Mouse (Mus musculus) stomach, postnatal 0 days (tissue): ENCODE results near the gene Dna2.

ENCODE experiments used
- CTCF ChIP-seq: IDR thresholded peaks from 2 replicates; pipeline ENCODE4 v1.5.1; 2016; ENCODE audit warnings: antibody characterized with exemption, low read depth, mild to moderate bottlenecking, moderate library complexity
- EP300 ChIP-seq: optimal IDR thresholded peaks from 2 replicates; pipeline ENCODE3; 2016; ENCODE audit warnings: antibody characterized with exemption

DNA sequence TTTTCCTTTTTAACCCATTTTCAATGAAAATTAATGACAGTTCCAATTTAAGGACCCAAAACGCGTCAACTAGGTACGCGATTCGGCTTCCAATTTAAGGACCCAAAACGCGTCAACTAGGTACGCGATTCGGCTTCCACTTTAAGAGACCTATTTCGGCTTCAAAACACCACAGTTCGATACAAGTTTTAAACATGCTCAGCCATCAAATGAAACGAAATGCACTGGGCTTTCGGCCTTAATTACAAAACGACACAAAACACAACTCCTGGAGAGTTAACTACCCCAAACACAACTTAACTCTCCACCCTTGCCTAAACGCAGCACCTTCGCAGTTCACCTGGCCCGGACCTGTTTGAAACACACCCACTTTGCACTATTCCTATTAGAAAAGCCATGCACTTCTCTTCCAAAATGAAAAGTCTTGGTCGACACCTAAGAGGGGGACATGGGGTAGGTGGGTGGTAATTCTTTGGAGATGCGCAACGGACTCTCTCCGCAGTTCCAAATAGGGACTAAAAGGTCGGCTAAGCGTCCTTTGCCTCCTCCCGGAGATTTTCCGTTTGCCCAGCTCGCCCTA lies 75.8 kb downstream of the Dna2 start:
- no peak for TF ChIP-seq CTCF
- no peak for TF ChIP-seq EP300
